Mouse (Mus musculus): ENCODE measurements around the gene Dcaf1.

- TF ChIP-seq CTCF (IDR thresholded peaks at IDR 0.05; ENCODE audit: low read depth) (no peak), EP300 (IDR thresholded peaks at IDR 0.05; ENCODE audit: low read depth) (no peak)
Measured at GRCm38 (mm10) chr9:106908174-106908573, 86.5 kb downstream of the Dcaf1 start.

All from liver, embryonic 14.5 days (tissue).